Mouse (Mus musculus): Measurements from ENCODE around the gene Dab1.

DNA sequence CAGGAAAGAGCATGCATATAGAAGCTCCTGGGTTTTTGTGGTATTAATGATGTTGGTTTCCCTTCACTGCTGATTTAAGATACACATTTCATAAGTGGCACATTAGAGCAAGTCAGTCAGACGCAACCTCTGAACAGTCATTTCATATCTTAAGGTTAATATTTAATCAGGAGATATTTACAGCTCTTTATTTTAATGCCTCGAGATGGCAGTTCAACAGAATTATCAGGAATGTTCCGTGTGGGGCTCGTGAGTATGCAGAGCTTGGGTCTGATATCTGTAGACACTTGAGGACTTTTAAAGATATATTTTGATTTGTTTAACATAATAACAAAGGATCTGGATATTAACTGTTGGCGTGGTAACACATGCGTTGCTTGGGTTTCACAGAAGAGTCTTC is 892.7 kb downstream of the Dab1 start:
- TF ChIP-seq CTCF (IDR thresholded peaks at IDR 0.05; ENCODE audit: control insufficient read depth, insufficient read depth, low read length): no peak
- TF ChIP-seq POLR2A (IDR thresholded peaks at IDR 0.05; ENCODE audit: borderline replicate concordance, control insufficient read depth, low read depth, low read length): no peak
